Mouse (Mus musculus) cerebellum, adult 2 months (tissue): ENCODE measurements around the gene Pde6b.

ENCODE experiments used
- CTCF ChIP-seq: fragments of 200-500 bp; IDR thresholded peaks from 2 replicates; pipeline ENCODE4 v1.5.1; 2011; ENCODE audit warnings: low read depth, mild to moderate bottlenecking, control low read depth, low read length, moderate library complexity, borderline replicate concordance; ENCODE audit not compliant: insufficient read depth
- POLR2A ChIP-seq: fragments of 200-500 bp; IDR thresholded peaks from 2 replicates; pipeline ENCODE4 v1.6.1; 2011; ENCODE audit warnings: low read length, control low read depth, borderline replicate concordance; ENCODE audit not compliant: insufficient read depth

DNA sequence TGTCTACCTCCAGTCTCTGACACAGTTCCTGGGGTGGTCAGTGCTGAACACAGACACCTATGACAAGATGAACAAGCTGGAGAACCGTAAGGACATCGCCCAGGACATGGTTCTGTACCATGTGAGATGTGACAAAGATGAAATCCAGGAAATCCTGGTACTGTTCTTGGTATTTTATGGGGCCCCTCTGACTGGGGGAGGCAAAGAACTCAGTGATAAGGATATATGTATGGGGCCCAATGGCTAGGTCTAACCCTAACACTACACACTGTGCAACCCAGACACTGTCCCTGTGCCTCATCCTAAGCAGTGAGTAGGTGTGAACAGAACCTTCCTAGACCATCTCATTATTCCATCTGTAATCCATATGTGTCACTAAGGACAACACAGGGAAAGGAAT is 35.2 kb downstream of the Pde6b start:
- no peak for TF ChIP-seq POLR2A
- TF ChIP-seq CTCF: no peak
